Mouse (Mus musculus): ENCODE results near the gene Slc35a5. TPM values are rescaled to one million over a fixed set of nuclear protein-coding genes. Genes with fewer than 3 reads are reported as not detected.

Gene Slc35a5
- polyA plus RNA-seq, 1 experiment from 2014 or later: 16.8 TPM

DNA sequence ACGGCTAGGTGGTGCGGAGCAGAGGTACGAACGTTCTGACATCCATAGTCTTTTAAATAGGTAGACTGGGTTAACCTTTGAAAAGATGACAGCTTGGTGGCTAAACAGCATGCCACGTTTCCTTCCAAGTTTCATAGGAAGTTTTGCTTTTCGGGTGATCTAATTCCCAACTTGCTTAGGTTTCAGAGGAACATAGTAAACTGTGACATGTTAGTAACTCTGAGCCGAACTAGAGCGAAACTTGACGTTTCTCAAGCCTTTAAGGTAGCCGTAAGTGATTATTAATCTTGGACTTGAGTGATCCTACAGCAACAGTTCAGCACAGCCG is 847 bp upstream of the Slc35a5 start:
- peaks cover 11% of the 10 kb centered on the region; the same call in 1 of the 2 replicates for H3K4me1 ChIP-seq (ENCODE audit: control insufficient read depth, insufficient read depth, low read length)
- peak overlapping the region; percentile 94 for H3K27ac ChIP-seq (ENCODE audit: low read length)
- ATAC-seq (ENCODE audit: insufficient number of reproducible peaks, insufficient read depth, low FRiP score, low read depth): no peak
- H3K9ac ChIP-seq (replicated peaks; ENCODE audit: low read depth, low read length): peak overlapping the region; percentile 82
- peak overlapping the region; percentile 84 for H3K4me3 ChIP-seq (ENCODE audit: low read depth, low read length)
- no peaks in the 10 kb centered on the region; the same call in 1 of the 2 replicates for H3K36me3 ChIP-seq (ENCODE audit: control insufficient read depth, insufficient read depth, low read length)
- no peaks in the 10 kb centered on the region for H3K27me3 ChIP-seq (ENCODE audit: control insufficient read depth, insufficient read depth, low read length)
- no peaks in the 10 kb centered on the region for H3K9me3 ChIP-seq (ENCODE audit: control insufficient read depth, low read depth, low read length)
- WGBS: 1% methylated on average over 11 of the region's 11 CpGs
- peak overlapping the region; percentile 43 for H3K4me2 ChIP-seq (replicated peaks; ENCODE audit: low read depth, low read length)

DNA sequence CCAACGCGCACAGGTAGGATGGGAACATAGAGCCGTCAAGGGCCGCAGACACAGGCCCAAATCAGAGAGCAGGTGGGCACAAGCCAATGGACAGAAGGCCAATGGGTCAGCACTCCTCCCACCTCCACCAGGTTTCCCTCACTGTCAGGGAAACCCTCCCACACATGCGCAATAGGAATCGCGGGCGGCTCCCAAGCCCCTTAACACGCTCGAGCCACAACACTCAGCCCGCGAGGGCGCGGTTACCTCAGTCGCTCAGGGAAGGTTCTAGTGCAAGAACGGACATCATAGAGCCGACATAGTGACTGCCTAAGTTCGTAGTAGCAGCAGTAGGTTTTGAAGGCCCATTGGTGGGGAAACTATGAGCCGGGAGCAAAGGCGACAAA is 377 bp downstream of the Slc35a5 start:
- peak overlapping the region; percentile 81 for H3K4me2 ChIP-seq (replicated peaks; ENCODE audit: low read depth, low read length)
- H3K27ac ChIP-seq (ENCODE audit: low read length): peak overlapping the region; percentile 94
- peak overlapping the region; percentile 58 for H3K9ac ChIP-seq (replicated peaks; ENCODE audit: low read depth, low read length)
- H3K9me3 ChIP-seq (ENCODE audit: control insufficient read depth, low read depth, low read length): no peaks in the 10 kb centered on the region
- WGBS: 1% methylated on average over 20 of the region's 20 CpGs
- peak; percentile 74 for ATAC-seq (ENCODE audit: insufficient number of reproducible peaks, insufficient read depth, low FRiP score, low read depth)
- H3K4me1 ChIP-seq (ENCODE audit: control insufficient read depth, insufficient read depth, low read length): peaks cover 11% of the 10 kb centered on the region; the same call in 1 of the 2 replicates
- no peaks in the 10 kb centered on the region for H3K27me3 ChIP-seq (ENCODE audit: control insufficient read depth, insufficient read depth, low read length)
- no peaks in the 10 kb centered on the region; the same call in 1 of the 2 replicates for H3K36me3 ChIP-seq (ENCODE audit: control insufficient read depth, insufficient read depth, low read length)
- H3K4me3 ChIP-seq (ENCODE audit: low read depth, low read length): peak overlapping the region; percentile 84

DNA sequence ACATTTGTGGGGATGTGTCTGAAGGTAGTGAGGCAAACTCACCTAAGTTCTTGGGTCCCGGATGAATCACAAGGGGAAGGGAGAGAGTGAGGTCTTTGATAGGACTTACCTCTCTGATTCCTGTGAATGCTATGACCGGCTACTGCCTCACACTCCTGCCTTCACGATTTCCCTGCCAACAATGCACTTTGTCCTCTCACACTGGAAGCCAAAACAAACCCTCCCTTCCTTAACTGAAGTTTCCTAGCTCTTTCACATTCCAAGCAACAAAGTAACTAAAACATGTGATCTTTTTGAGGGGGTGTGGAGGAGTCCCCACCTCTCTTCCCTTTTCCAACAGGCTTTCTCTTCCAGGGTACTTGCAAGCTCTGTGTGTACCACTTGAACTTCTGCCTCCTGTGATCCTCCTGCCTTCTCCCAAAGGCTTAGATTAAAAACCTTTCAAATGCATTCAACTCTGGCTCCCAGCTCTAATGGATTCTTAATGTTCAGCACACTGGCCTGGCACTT is 3.7 kb downstream of the Slc35a5 start:
- Histone ChIP-seq H3K36me3 (ENCODE audit: control insufficient read depth, insufficient read depth, low read length) (peaks cover 12% of the 10 kb centered on the region), H3K27ac (ENCODE audit: low read length) (no peak overlapping the region), H3K27me3 (ENCODE audit: control insufficient read depth, insufficient read depth, low read length) (no peaks in the 10 kb centered on the region), H3K4me2 (replicated peaks; ENCODE audit: low read depth, low read length) (no peak overlapping the region), H3K9me3 (ENCODE audit: control insufficient read depth, low read depth, low read length) (no peaks in the 10 kb centered on the region), H3K4me3 (ENCODE audit: low read depth, low read length) (no peak overlapping the region), H3K4me1 (ENCODE audit: control insufficient read depth, insufficient read depth, low read length) (peaks cover 8% of the 10 kb centered on the region; the same call in 1 of the 2 replicates), H3K9ac (replicated peaks; ENCODE audit: low read depth, low read length) (no peak overlapping the region)
- WGBS: 73% methylated on average over 3 of the region's 3 CpGs
- no peak for ATAC-seq (ENCODE audit: insufficient number of reproducible peaks, insufficient read depth, low FRiP score, low read depth)

DNA sequence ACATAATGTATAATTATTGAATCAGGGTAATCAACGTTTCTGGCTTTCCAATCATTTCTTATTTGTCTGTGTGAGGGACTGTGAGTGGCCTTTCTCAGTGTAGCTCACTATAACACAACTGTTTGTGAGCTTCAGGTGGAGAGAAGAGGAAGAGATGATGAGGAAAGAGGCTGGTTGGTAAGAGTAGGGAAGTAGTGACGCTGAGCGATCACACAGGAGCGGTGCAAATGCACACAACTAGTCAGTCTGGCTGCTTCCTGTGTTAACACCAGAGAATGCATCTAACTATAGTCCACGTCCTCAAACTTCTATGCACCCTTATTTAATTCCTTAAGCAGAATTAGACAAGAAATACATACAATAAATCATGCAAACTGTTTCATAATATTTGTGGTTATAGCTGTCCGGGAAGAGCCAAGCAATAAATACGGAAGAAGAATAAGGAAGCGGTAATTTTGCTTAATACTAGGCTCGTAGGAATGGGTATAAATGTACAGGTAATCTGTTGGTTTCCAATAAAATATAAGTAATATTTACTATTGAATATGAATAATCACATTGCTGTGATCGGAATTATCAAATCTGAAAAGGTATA is 9.9 kb downstream of the Slc35a5 start:
- Histone ChIP-seq H3K9me3 (ENCODE audit: control insufficient read depth, low read depth, low read length) (no peaks in the 10 kb centered on the region), H3K27ac (ENCODE audit: low read length) (no peak overlapping the region), H3K4me3 (ENCODE audit: low read depth, low read length) (no peak overlapping the region), H3K27me3 (ENCODE audit: control insufficient read depth, insufficient read depth, low read length) (no peaks in the 10 kb centered on the region), H3K9ac (replicated peaks; ENCODE audit: low read depth, low read length) (no peak overlapping the region), H3K4me2 (replicated peaks; ENCODE audit: low read depth, low read length) (no peak overlapping the region), H3K4me1 (ENCODE audit: control insufficient read depth, insufficient read depth, low read length) (no peaks in the 10 kb centered on the region), H3K36me3 (ENCODE audit: control insufficient read depth, insufficient read depth, low read length) (peaks cover 29% of the 10 kb centered on the region)
- WGBS: 92% methylated on average over 10 of the region's 10 CpGs
- no peak for ATAC-seq (ENCODE audit: insufficient number of reproducible peaks, insufficient read depth, low FRiP score, low read depth)

DNA sequence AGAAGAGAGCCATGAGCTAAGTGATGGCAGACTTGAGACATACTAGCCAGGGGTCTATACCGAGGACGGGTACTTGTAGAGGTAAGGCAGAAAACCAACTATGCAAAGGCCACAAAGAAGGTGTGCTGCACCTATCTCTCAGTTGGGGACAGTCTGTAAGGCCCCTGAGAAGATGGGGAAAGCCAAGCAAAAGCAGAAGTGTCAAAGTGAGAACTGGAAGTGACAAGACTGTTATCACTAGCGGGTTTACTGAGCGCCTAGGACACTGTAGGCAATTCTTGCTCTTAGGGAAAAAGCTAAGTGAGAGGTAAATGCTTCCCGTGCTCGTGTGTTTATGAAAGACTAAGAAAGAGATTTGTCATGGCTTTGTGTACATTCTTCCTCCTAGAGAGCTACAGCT is 13.4 kb downstream of the Slc35a5 start:
- no peaks in the 10 kb centered on the region for H3K9me3 ChIP-seq (ENCODE audit: control insufficient read depth, low read depth, low read length)
- ATAC-seq (ENCODE audit: insufficient number of reproducible peaks, insufficient read depth, low FRiP score, low read depth): no peak
- no peak overlapping the region for H3K9ac ChIP-seq (replicated peaks; ENCODE audit: low read depth, low read length)
- no peak overlapping the region for H3K27ac ChIP-seq (ENCODE audit: low read length)
- 61% methylated on average over 6 of the region's 6 CpGs for WGBS
- H3K4me3 ChIP-seq (ENCODE audit: low read depth, low read length): no peak overlapping the region
- H3K27me3 ChIP-seq (ENCODE audit: control insufficient read depth, insufficient read depth, low read length): no peaks in the 10 kb centered on the region
- peaks cover 21% of the 10 kb centered on the region for H3K36me3 ChIP-seq (ENCODE audit: control insufficient read depth, insufficient read depth, low read length)
- no peak overlapping the region for H3K4me2 ChIP-seq (replicated peaks; ENCODE audit: low read depth, low read length)
- H3K4me1 ChIP-seq (ENCODE audit: control insufficient read depth, insufficient read depth, low read length): no peaks in the 10 kb centered on the region

DNA sequence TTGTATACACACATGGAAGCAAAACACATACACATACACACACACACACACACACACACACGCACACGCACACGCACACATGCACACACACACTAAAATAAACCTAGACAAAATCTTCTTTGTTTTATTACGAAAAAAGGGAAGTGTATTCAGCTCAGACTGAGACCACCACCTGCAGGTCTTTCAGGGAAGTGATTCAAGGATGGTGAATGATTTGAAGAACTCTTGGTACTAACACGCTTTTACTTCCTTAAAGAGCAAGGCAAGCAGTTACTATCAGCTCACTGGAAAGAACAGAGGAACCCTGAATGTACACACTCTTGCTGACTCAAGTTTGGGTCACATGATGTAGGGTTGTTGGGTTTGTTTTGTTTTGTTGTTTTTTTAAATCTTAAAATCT is 15.9 kb downstream of the Slc35a5 start:
- no peak for ATAC-seq (ENCODE audit: insufficient number of reproducible peaks, insufficient read depth, low FRiP score, low read depth)
- peaks cover 18% of the 10 kb centered on the region for H3K36me3 ChIP-seq (ENCODE audit: control insufficient read depth, insufficient read depth, low read length)

DNA sequence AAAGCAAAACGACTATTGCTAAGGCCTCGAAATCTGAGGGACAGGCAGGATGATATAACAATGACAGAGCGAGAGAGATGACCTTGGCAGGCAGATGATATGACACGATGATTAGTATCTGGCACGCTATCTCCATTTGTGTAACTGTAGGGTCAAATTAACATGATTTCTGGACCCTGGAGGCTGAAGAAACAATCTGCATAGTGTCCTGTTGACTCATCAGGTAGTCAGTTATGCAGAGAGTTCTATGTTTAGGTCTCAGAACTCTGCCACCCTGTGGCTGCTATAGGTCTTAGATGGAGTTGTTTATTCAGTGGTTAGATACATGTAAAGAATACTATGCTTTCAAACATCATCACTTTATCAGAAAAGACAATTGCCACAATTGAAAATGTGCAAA is 16.8 kb downstream of the Slc35a5 start:
- no peak overlapping the region for H3K4me3 ChIP-seq (ENCODE audit: low read depth, low read length)
- H3K27me3 ChIP-seq (ENCODE audit: control insufficient read depth, insufficient read depth, low read length): no peaks in the 10 kb centered on the region
- H3K27ac ChIP-seq (ENCODE audit: low read length): no peak overlapping the region
- ATAC-seq (ENCODE audit: insufficient number of reproducible peaks, insufficient read depth, low FRiP score, low read depth): no peak
- H3K9ac ChIP-seq (replicated peaks; ENCODE audit: low read depth, low read length): no peak overlapping the region
- WGBS: 94% methylated on average over 5 of the region's 5 CpGs
- no peak overlapping the region for H3K4me2 ChIP-seq (replicated peaks; ENCODE audit: low read depth, low read length)
- no peaks in the 10 kb centered on the region for H3K9me3 ChIP-seq (ENCODE audit: control insufficient read depth, low read depth, low read length)
- no peaks in the 10 kb centered on the region for H3K4me1 ChIP-seq (ENCODE audit: control insufficient read depth, insufficient read depth, low read length)
- peaks cover 13% of the 10 kb centered on the region for H3K36me3 ChIP-seq (ENCODE audit: control insufficient read depth, insufficient read depth, low read length)

More for the DNA sequence above, 15.9 kb downstream of the Slc35a5 start:
- Histone ChIP-seq H3K27me3 (ENCODE audit: control insufficient read depth, insufficient read depth, low read length) (no peaks in the 10 kb centered on the region), H3K4me3 (ENCODE audit: low read depth, low read length) (no peak overlapping the region), H3K4me2 (replicated peaks; ENCODE audit: low read depth, low read length) (no peak overlapping the region), H3K9ac (replicated peaks; ENCODE audit: low read depth, low read length) (no peak overlapping the region), H3K27ac (ENCODE audit: low read length) (no peak overlapping the region), H3K9me3 (ENCODE audit: control insufficient read depth, low read depth, low read length) (no peaks in the 10 kb centered on the region), H3K4me1 (ENCODE audit: control insufficient read depth, insufficient read depth, low read length) (no peaks in the 10 kb centered on the region)
- 97% methylated on average over 5 of the region's 5 CpGs for WGBS

DNA sequence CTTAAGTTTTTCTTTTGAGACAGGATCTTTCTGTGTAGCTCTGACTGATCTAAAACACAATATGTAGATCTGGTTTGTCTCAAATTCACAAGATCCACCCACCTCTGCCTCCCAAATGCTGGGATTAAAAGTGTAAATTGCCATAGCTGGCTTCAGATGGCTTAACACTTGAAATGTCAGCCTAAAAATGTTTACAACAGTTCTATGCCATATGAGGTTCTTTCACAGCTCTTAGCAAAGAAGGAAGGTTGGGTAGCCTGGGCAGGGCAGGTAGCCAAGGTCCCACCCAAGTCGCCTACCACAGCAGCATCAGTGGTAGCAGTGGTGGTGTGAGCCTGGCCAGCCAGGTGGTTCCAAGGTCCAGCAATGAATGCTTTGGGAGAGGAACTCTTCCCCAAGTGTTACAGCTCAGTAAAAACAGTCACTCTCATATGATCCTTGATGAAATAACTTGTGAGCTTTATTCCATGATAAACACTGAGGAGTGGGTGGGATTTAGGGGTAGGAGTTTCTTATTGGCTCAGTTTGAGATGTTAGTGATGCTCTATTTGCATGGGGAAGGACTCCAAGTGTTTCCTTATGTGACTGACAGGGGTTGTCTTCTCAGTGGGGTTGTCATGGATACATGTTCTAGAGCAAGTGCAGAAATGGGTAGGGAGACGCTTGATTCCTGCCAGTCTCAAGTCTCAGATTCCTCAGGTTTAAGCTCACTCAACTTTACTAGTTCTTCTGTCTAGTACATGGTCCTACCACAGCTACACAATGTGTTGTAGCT is 30.4 kb downstream of the Slc35a5 start:
- H3K27ac ChIP-seq (ENCODE audit: low read length): no peak overlapping the region
- H3K9ac ChIP-seq (replicated peaks; ENCODE audit: low read depth, low read length): no peak overlapping the region
- no peak overlapping the region for H3K4me3 ChIP-seq (ENCODE audit: low read depth, low read length)
- 85% methylated on average over 2 of the region's 2 CpGs for WGBS
- H3K9me3 ChIP-seq (ENCODE audit: control insufficient read depth, low read depth, low read length): no peaks in the 10 kb centered on the region
- H3K4me1 ChIP-seq (ENCODE audit: control insufficient read depth, insufficient read depth, low read length): no peaks in the 10 kb centered on the region
- H3K27me3 ChIP-seq (ENCODE audit: control insufficient read depth, insufficient read depth, low read length): no peaks in the 10 kb centered on the region
- no peak overlapping the region for H3K4me2 ChIP-seq (replicated peaks; ENCODE audit: low read depth, low read length)
- ATAC-seq (ENCODE audit: insufficient number of reproducible peaks, insufficient read depth, low FRiP score, low read depth): no peak
- no peaks in the 10 kb centered on the region for H3K36me3 ChIP-seq (ENCODE audit: control insufficient read depth, insufficient read depth, low read length)

All from stomach, embryonic 14.5 days (tissue).